Mouse (Mus musculus): ENCODE data around the gene Mast4. TPM values are rescaled to one million over a fixed set of nuclear protein-coding genes. Genes with fewer than 3 reads are reported as not detected.

Mast4 gene
- total RNA-seq, 1 experiment from 2014 or later, result 22.1 TPM

- no peak for ATAC-seq (ENCODE audit: extremely low read depth, insufficient number of reproducible peaks, low FRiP score, poor library complexity, severe bottlenecking)
Observed at GRCm38 (mm10) chr13:102892783-102893182, 441.5 kb downstream of the Mast4 start.

GRCm38 (mm10) chr13:102889989-102890388, 444.3 kb downstream of the Mast4 start:
- no peak for ATAC-seq (ENCODE audit: extremely low read depth, insufficient number of reproducible peaks, low FRiP score, poor library complexity, severe bottlenecking)

GRCm38 (mm10) chr13:102889537-102889936, 444.8 kb downstream of the Mast4 start:
- no peak for ATAC-seq (ENCODE audit: extremely low read depth, insufficient number of reproducible peaks, low FRiP score, poor library complexity, severe bottlenecking)

GRCm38 (mm10) chr13:102888895-102889490, 445.3 kb downstream of the Mast4 start:
- ATAC-seq (ENCODE audit: extremely low read depth, insufficient number of reproducible peaks, low FRiP score, poor library complexity, severe bottlenecking), result no peak

- no peak for ATAC-seq (ENCODE audit: extremely low read depth, insufficient number of reproducible peaks, low FRiP score, poor library complexity, severe bottlenecking)
Observed at GRCm38 (mm10) chr13:102888211-102888610, 446.1 kb downstream of the Mast4 start.

GRCm38 (mm10) chr13:102887534-102887933, 446.8 kb downstream of the Mast4 start:
- no peak for ATAC-seq (ENCODE audit: extremely low read depth, insufficient number of reproducible peaks, low FRiP score, poor library complexity, severe bottlenecking)

- ATAC-seq (ENCODE audit: extremely low read depth, insufficient number of reproducible peaks, low FRiP score, poor library complexity, severe bottlenecking), result no peak
Observed at GRCm38 (mm10) chr13:102886788-102887187, 447.5 kb downstream of the Mast4 start.

- no peak for ATAC-seq (ENCODE audit: extremely low read depth, insufficient number of reproducible peaks, low FRiP score, poor library complexity, severe bottlenecking)
Observed at GRCm38 (mm10) chr13:102886147-102886546, 448.1 kb downstream of the Mast4 start.

GRCm38 (mm10) chr13:102880381-102881076, 453.8 kb downstream of the Mast4 start:
- peak; percentile 27; the same call in 1 of the 2 replicates for ATAC-seq (ENCODE audit: extremely low read depth, insufficient number of reproducible peaks, low FRiP score, poor library complexity, severe bottlenecking)

GRCm38 (mm10) chr13:102878631-102879030, 455.7 kb downstream of the Mast4 start:
- ATAC-seq (ENCODE audit: extremely low read depth, insufficient number of reproducible peaks, low FRiP score, poor library complexity, severe bottlenecking), result no peak

- peak; percentile 59; the same call in 1 of the 2 replicates for ATAC-seq (ENCODE audit: extremely low read depth, insufficient number of reproducible peaks, low FRiP score, poor library complexity, severe bottlenecking)
Observed at GRCm38 (mm10) chr13:102877766-102878325, 456.5 kb downstream of the Mast4 start.

- ATAC-seq (ENCODE audit: extremely low read depth, insufficient number of reproducible peaks, low FRiP score, poor library complexity, severe bottlenecking), result no peak
Observed at GRCm38 (mm10) chr13:102877154-102877553, 457.1 kb downstream of the Mast4 start.

GRCm38 (mm10) chr13:102875520-102875919, 458.8 kb downstream of the Mast4 start:
- ATAC-seq (ENCODE audit: extremely low read depth, insufficient number of reproducible peaks, low FRiP score, poor library complexity, severe bottlenecking), result no peak

- ATAC-seq (ENCODE audit: extremely low read depth, insufficient number of reproducible peaks, low FRiP score, poor library complexity, severe bottlenecking), result no peak
Observed at GRCm38 (mm10) chr13:102875144-102875476, 459.2 kb downstream of the Mast4 start.

GRCm38 (mm10) chr13:102874465-102875143, 459.7 kb downstream of the Mast4 start:
- ATAC-seq (ENCODE audit: extremely low read depth, insufficient number of reproducible peaks, low FRiP score, poor library complexity, severe bottlenecking), result no peak

- no peak for ATAC-seq (ENCODE audit: extremely low read depth, insufficient number of reproducible peaks, low FRiP score, poor library complexity, severe bottlenecking)
Observed at GRCm38 (mm10) chr13:102873412-102874016, 460.8 kb downstream of the Mast4 start.

GRCm38 (mm10) chr13:102871380-102872104, 462.8 kb downstream of the Mast4 start:
- ATAC-seq (ENCODE audit: extremely low read depth, insufficient number of reproducible peaks, low FRiP score, poor library complexity, severe bottlenecking), result no peak

GRCm38 (mm10) chr13:102869541-102869940, 464.8 kb downstream of the Mast4 start:
- no peak for ATAC-seq (ENCODE audit: extremely low read depth, insufficient number of reproducible peaks, low FRiP score, poor library complexity, severe bottlenecking)

- no peak for ATAC-seq (ENCODE audit: extremely low read depth, insufficient number of reproducible peaks, low FRiP score, poor library complexity, severe bottlenecking)
Observed at GRCm38 (mm10) chr13:102866816-102867215, 467.5 kb downstream of the Mast4 start.
